Mouse (Mus musculus) midbrain, postnatal 0 days (tissue): ENCODE measurements around the gene Gm21972. TPM values are rescaled to one million over a fixed set of nuclear protein-coding genes. Genes with fewer than 3 reads are reported as not detected.

Experiments
- ATAC-seq: fragments of 200-750 bp; cut with Nextera tagmentation; 2 replicates; pipeline ENCODE4 v1.8.0; 2017; ENCODE audit warnings: moderate number of reproducible peaks, mild to moderate bottlenecking, moderate TSS enrichment, moderate library complexity; ENCODE audit not compliant: low FRiP score
- DNase-seq: peaks from one replicate; pipeline ENCODE4 v3.0.0-alpha.2; 2015; ENCODE audit warnings: low spot score
- H3K27ac ChIP-seq: fragments of 300-500 bp; sonication (generic); 2 replicates; pipeline ENCODE4 v1.5.1; 2014; ENCODE audit warnings: low read depth, mild to moderate bottlenecking, low read length, mixed read lengths
- H3K27me3 ChIP-seq: fragments of 300-500 bp; sonication (generic); 2 replicates; pipeline ENCODE4 v1.6.1; 2014; ENCODE audit warnings: low read length, control low read depth, mixed read lengths; ENCODE audit not compliant: insufficient read depth
- H3K36me3 ChIP-seq: fragments of 300-500 bp; sonication (generic); 2 replicates; pipeline ENCODE4 v1.6.1; 2014; ENCODE audit warnings: low read length, control low read depth, mixed read lengths; ENCODE audit not compliant: insufficient read depth
- H3K4me1 ChIP-seq: fragments of 300-500 bp; sonication (generic); 2 replicates; pipeline ENCODE4 v1.6.1; 2014; ENCODE audit warnings: mild to moderate bottlenecking, control low read depth, antibody characterized with exemption, low read length, mixed read lengths; ENCODE audit not compliant: insufficient read depth
- H3K4me2 ChIP-seq: fragments of 300-500 bp; sonication (generic); 2 replicates; pipeline ENCODE4 v1.6.1; 2014; ENCODE audit warnings: low read depth, mild to moderate bottlenecking, low read length, mixed read lengths; ENCODE audit not compliant: poor library complexity, severe bottlenecking
- H3K4me3 ChIP-seq: fragments of 300-500 bp; sonication (generic); 2 replicates; pipeline ENCODE4 v1.5.1; 2014; ENCODE audit warnings: low read depth, mild to moderate bottlenecking, low read length, moderate library complexity
- H3K9ac ChIP-seq: fragments of 300-500 bp; sonication (generic); replicated peaks from 2 replicates; pipeline ENCODE4 v1.6.1; 2014; ENCODE audit warnings: mild to moderate bottlenecking, low read length, moderate library complexity, mixed read lengths; ENCODE audit not compliant: poor library complexity, severe bottlenecking
- H3K9me3 ChIP-seq: fragments of 300-500 bp; sonication (generic); 2 replicates; pipeline ENCODE4 v1.6.1; 2016; ENCODE audit warnings: low read length, control low read depth
- CTCF ChIP-seq: IDR thresholded peaks from 2 replicates; pipeline ENCODE4 v1.5.1; 2016; ENCODE audit warnings: antibody characterized with exemption, mild to moderate bottlenecking
- WGBS: fragments of 180-500 bp; shearing (Covaris S2); extraction: QIAGEN DNeasy Blood & Tissue Kit; methylation state at CpG from one replicate; pipeline ENCODE4 v1.1.7; 2014; 5-methylcytosine and 5-hydroxymethylcytosine counted together
- polyA plus RNA-seq: library from polyadenylated mRNA; unstranded; fragments of >200 nt; fragmentation: Nextera tagmentation; extraction: Ambion mirVana; gene quantifications from 2 replicates; pipeline ENCODE4 v1.2.1, GENCODE M21; 2015
- total RNA-seq: library from RNA; depleted of rRNA; stranded (reverse); fragments of >200 nt; gene quantifications from 2 replicates; pipeline ENCODE4 v1.2.3, GENCODE M21; 2014

Gene Gm21972
- total and polyA plus RNA-seq, 2 experiments from 2014 or later = 0.48 to 0.49 TPM

DNA sequence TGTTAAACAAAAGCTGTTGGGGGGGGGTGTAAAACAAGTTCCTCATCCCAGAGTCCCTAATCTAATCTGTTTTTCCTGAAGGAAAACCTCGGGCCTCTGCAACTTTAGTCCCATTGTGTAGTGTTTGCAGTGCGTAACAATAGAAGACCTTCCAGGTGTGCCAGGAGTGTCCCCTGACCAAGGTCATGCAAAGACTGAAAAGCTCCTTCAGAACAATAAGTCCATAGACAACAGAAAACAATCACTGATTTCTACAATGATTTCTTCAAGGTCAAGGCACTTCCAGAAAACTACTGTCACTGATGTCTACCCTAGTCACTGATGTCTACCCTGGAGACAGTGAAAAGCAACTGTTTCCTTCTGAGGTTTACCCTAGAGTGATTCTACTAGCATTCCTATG is 54.4 kb downstream of the Gm21972 start:
- no peak overlapping the region for H3K4me3 ChIP-seq
- WGBS = 70% methylated on average over 2 of the region's 2 CpGs
- no peak overlapping the region for H3K9ac ChIP-seq
- H3K4me1 ChIP-seq = no peaks in the 10 kb centered on the region
- no peak overlapping the region for H3K4me2 ChIP-seq
- no peak for ATAC-seq
- no peaks in the 10 kb centered on the region for H3K27me3 ChIP-seq
- H3K9me3 ChIP-seq = no peaks in the 10 kb centered on the region
- TF ChIP-seq CTCF = no peak
- no peak for DNase-seq
- no peak overlapping the region for H3K27ac ChIP-seq
- peaks cover 34% of the 10 kb centered on the region for H3K36me3 ChIP-seq

- Histone ChIP-seq H3K4me2 (no peak overlapping the region), H3K36me3 (peaks cover 38% of the 10 kb centered on the region), H3K4me3 (no peak overlapping the region), H3K4me1 (no peaks in the 10 kb centered on the region), H3K27ac (no peak overlapping the region), H3K9me3 (no peaks in the 10 kb centered on the region), H3K27me3 (no peaks in the 10 kb centered on the region), H3K9ac (no peak overlapping the region)
- TF ChIP-seq CTCF = no peak
- 90% methylated on average over 2 of the region's 2 CpGs for WGBS
- DNase-seq (no peak), ATAC-seq (no peak)
These were observed 54.8 kb downstream of the Gm21972 start for GRCm38 (mm10) chr1:86188271-86188670.

DNA sequence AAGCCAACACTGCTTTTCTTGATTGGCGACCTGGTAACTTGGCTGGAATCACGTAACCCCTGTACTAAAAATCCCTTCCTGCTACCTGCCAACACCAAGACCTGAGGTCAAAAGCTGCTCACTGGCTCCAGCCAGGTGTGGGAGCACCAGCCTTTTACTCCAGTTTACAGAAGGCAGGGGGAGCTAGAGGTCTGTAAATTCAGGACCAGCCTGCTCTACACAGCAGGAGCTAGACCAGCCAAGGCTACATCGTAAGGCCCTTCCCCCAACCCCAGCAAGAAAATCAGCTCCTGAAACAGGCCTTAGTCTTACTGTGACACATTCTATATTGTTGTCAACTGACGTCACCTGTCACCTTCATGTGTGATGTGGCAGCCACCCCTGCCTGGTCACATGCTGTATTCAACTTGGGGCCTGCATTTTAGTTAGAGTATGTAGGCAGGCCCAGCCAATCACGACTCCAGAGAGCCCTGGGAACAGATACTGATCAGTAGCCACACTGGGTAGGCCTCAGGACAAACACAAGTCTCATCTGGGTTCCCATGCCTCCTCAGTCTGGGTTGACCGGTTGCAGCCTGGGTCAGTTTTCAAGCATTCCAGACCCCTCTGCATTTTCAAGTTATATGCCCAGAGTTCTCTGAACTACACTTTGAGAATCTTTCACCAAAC is 55.7 kb downstream of the Gm21972 start:
- no peaks in the 10 kb centered on the region for H3K9me3 ChIP-seq
- DNase-seq (no peak), ATAC-seq (no peak)
- 82% methylated on average over 6 of the region's 6 CpGs for WGBS
- no peak overlapping the region for H3K4me3 ChIP-seq
- H3K27me3 ChIP-seq = no peaks in the 10 kb centered on the region
- H3K27ac ChIP-seq = no peak overlapping the region
- H3K4me1 ChIP-seq = no peaks in the 10 kb centered on the region
- H3K9ac ChIP-seq = no peak overlapping the region
- H3K36me3 ChIP-seq = peaks cover 41% of the 10 kb centered on the region
- no peak overlapping the region for H3K4me2 ChIP-seq
- no peak for TF ChIP-seq CTCF

DNA sequence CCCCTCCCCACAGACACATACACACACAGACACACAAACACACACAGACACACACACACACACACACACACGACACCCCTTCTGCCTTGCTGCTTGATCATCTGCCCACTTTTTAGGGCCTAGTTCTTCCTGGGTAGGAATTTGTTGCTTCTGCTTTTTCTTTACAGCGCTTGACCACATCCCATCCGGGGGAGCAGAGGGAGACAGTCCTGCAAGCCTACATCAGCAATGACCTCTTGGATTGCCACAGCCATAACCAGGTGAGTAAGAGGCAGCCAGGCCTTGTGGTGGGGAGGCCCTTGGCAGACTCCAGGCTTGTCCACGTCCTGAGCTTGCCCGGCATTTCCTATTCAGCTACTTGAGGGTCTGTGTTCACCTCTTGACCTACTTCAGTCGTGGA is 57.4 kb downstream of the Gm21972 start:
- WGBS = 83% methylated on average over 6 of the region's 6 CpGs
- Histone ChIP-seq H3K4me1 (no peaks in the 10 kb centered on the region), H3K4me2 (no peak overlapping the region), H3K9me3 (no peaks in the 10 kb centered on the region), H3K27me3 (no peaks in the 10 kb centered on the region), H3K4me3 (no peak overlapping the region), H3K9ac (no peak overlapping the region), H3K27ac (no peak overlapping the region), H3K36me3 (peaks cover 50% of the 10 kb centered on the region)
- DNase-seq (no peak), ATAC-seq (no peak)
- no peak for TF ChIP-seq CTCF

GRCm38 (mm10) chr1:86194044-86194443 is 60.6 kb downstream of the Gm21972 start:
- Histone ChIP-seq H3K9me3 (no peaks in the 10 kb centered on the region), H3K4me1 (no peaks in the 10 kb centered on the region), H3K27me3 (no peaks in the 10 kb centered on the region), H3K27ac (no peak overlapping the region), H3K4me3 (no peak overlapping the region), H3K4me2 (no peak overlapping the region), H3K36me3 (peaks cover 65% of the 10 kb centered on the region), H3K9ac (no peak overlapping the region)
- 81% methylated on average over 7 of the region's 7 CpGs for WGBS
- DNase-seq (no peak), ATAC-seq (no peak)
- no peak for TF ChIP-seq CTCF

DNA sequence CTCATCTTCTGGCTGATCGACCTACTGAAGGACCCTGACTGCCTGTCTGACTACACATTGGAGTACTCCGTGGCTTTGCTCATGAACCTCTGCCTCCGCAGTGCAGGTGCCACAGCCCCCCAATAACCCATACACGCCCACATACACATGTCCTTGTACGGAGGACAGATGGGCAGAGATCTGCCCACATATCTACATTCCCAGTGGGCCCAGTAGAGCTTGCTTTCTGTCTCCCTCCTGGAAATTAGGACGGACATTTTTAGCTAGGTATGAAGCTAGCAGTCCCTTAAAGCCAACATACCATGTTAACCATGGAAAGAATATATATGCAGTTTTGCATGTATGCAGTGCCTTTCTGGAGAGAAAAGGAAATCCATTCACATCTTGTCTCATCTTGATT is 64.8 kb downstream of the Gm21972 start:
- H3K27ac ChIP-seq = no peak overlapping the region
- no peak overlapping the region for H3K4me2 ChIP-seq
- H3K36me3 ChIP-seq = peaks cover 73% of the 10 kb centered on the region
- DNase-seq (no peak), ATAC-seq (no peak)
- H3K4me3 ChIP-seq = no peak overlapping the region
- H3K27me3 ChIP-seq = no peaks in the 10 kb centered on the region
- no peak for TF ChIP-seq CTCF
- H3K9ac ChIP-seq = no peak overlapping the region
- H3K4me1 ChIP-seq = no peaks in the 10 kb centered on the region
- 69% methylated on average over 6 of the region's 6 CpGs for WGBS
- no peaks in the 10 kb centered on the region for H3K9me3 ChIP-seq
